15 mouse cellular contexts compared by ENCODE assay signal in the genomic region with DNA sequence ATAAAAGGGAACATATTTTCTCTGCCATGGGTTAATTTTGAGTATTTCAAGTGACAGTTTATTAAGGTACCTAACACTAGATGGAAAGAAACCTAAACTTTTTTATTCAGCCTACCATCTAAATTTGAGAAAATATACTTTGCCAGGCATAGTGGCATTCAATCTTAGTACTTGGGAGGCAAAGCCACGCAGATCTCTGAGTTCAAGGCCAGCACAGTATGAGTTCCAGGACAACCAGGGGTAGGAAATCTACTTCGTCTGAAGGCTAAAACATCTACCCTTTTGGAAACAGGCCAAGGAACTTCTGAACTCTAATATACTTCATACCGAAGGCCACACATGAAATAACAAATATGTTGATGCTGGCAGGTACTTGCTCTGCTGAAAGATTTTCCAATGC.
"Had no signal": no experiment of that assay in that cellular context is flagged by ENCODE, and none has a peak within 500 bp of the region (broad histone marks: within the 10 kb centered on the region; RNA-seq: fewer than 3 reads in every experiment).

No protein-coding gene starts in this region.

- H3K9me3 ChIP-seq: neural tube, embryonic 15.5 days; stomach, embryonic 15.5 days had no signal

- H3K4me1 ChIP-seq: neural tube, embryonic 15.5 days; stomach, embryonic 15.5 days had no signal

- DNase-seq: retina, postnatal 1 day; right cerebral cortex, adult 18-20 months; right cerebral cortex, postnatal 14 days; right cerebral cortex, postnatal 25 days; right cerebral cortex, postnatal 4 days; spleen, adult 18-20 months; thymus, adult 18-20 months; thymus, adult 2 months; thymus, postnatal 14 days; thymus, postnatal 25 days; thymus, postnatal 36 days; thymus, postnatal 4 days had no signal

- H3K9ac ChIP-seq: neural tube, embryonic 15.5 days; stomach, embryonic 15.5 days had no signal

- H3K36me3 ChIP-seq: stomach, embryonic 15.5 days had no signal

- H3K27me3 ChIP-seq: neural tube, embryonic 15.5 days; stomach, embryonic 15.5 days had no signal

- H3K27ac ChIP-seq: neural tube, embryonic 15.5 days; stomach, embryonic 15.5 days; stomach, postnatal 0 days had no signal

- H3K4me2 ChIP-seq: neural tube, embryonic 15.5 days; stomach, embryonic 15.5 days had no signal

- H3K4me3 ChIP-seq: neural tube, embryonic 15.5 days; stomach, embryonic 15.5 days had no signal
